Mouse (Mus musculus): ENCODE measurements around the gene Ccdc126.

DNA sequence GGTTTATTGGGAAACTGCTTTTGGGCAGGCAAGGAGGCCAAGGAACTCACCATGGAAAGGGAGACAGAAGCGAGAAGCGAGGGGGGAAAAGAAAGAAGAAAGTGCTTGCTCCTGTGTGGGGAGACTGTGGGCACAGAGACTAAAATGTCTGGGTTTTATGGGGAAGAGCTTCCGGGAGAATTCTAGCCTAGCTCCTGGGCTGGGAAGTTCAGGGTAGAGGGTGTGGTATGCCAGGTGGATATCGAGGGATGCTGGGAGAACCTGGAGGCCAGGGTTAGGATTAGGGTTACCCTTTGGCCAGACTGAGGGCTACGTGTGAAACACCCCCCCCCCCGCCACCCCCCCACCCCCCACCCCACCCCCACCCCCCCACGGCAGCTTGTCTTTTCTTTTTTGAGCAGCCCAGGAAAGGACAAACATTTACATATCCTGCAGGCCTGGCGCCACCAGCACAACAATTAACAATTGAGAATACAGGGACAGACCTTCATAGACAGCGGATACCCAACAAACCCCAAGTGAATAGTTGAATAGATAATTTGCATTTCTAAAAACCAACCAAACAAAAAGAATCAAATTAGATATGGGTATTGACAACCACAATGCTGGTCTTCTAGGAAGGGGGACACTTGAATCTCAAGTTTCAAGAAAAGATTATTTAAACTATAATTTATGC lies 44.5 kb upstream of the Ccdc126 start:
- TF ChIP-seq POLR2A (IDR thresholded peaks at IDR 0.05; ENCODE audit: extremely low read depth, insufficient read depth, low read length) (no peak), CTCF (IDR thresholded peaks at IDR 0.05; ENCODE audit: low read depth, low read length) (no peak)
